Mouse (Mus musculus) thymus, postnatal 36 days (tissue): ENCODE measurements around the gene Pdlim7.

ENCODE experiments used
- DNase-seq, 2 experiments: peaks; one replicate each; pipeline ENCODE4 v3.0.0; 2022; ENCODE audit warnings: mixed read lengths in 2 of 2

Gene Pdlim7

GRCm38 (mm10) chr13:55463399-55464026 is 50.0 kb downstream of the Pdlim7 start:
- peak in 1 of 2 experiments; percentile 24 for DNase-seq

- DNase-seq, result no peak
Observed at GRCm38 (mm10) chr13:55462965-55463364, 50.5 kb downstream of the Pdlim7 start.

GRCm38 (mm10) chr13:55451785-55452549 is 61.5 kb downstream of the Pdlim7 start:
- DNase-seq, result peak in 1 of 2 experiments; percentile 8

- peak in 1 of 2 experiments; percentile 13 for DNase-seq
Observed at GRCm38 (mm10) chr13:55451296-55451695, 62.2 kb downstream of the Pdlim7 start.

GRCm38 (mm10) chr13:55450511-55450980 is 62.9 kb downstream of the Pdlim7 start:
- DNase-seq, result peak in 1 of 2 experiments; percentile 33

- DNase-seq, result peak; percentile 76 to 86
Observed at GRCm38 (mm10) chr13:55449679-55450441, 63.6 kb downstream of the Pdlim7 start.

GRCm38 (mm10) chr13:55449205-55449604 is 64.3 kb downstream of the Pdlim7 start:
- DNase-seq, result peak; percentile 49 to 69

GRCm38 (mm10) chr13:55448131-55448530 is 65.3 kb downstream of the Pdlim7 start:
- DNase-seq, result no peak

GRCm38 (mm10) chr13:55447543-55447943 is 65.9 kb downstream of the Pdlim7 start:
- peak; percentile 69 to 83 for DNase-seq

GRCm38 (mm10) chr13:55446483-55447105 is 66.9 kb downstream of the Pdlim7 start:
- peak in 1 of 2 experiments; percentile 45 for DNase-seq
